Comparison of ENCODE assay signal across 8 mouse cellular contexts in genomic region chr2:93063347-93063746, GRCm38 (mm10). TPM values are rescaled to one million over a fixed set of nuclear protein-coding genes. Genes with fewer than 3 reads are reported as not detected.
A peak's percentile ranks its signal among the peaks of the same experiment; 100 is the strongest.
DNase-seq lines count a peak whose midpoint lies in the region; ATAC-seq and TF ChIP-seq lines count a peak whose summit lies in the region.

No protein-coding gene starts in this region.

- H3K9me3 ChIP-seq in hindbrain, embryonic 10.5 days: no peaks in the 10 kb centered on the region
- H3K9me3 ChIP-seq in hindbrain, embryonic 12.5 days (replicated peaks): no peaks in the 10 kb centered on the region
- no peaks in the 10 kb centered on the region for H3K9me3 ChIP-seq in forebrain, embryonic 12.5 days
- no peaks in the 10 kb centered on the region for H3K9me3 ChIP-seq in midbrain, embryonic 15.5 days

- no peak overlapping the region for H3K4me2 ChIP-seq in hindbrain, embryonic 12.5 days (replicated peaks)
- H3K4me2 ChIP-seq in forebrain, embryonic 12.5 days: no peak overlapping the region
- no peak overlapping the region for H3K4me2 ChIP-seq in midbrain, embryonic 15.5 days

- no peaks in the 10 kb centered on the region for H3K4me1 ChIP-seq in hindbrain, embryonic 10.5 days (replicated peaks)
- no peaks in the 10 kb centered on the region for H3K4me1 ChIP-seq in hindbrain, embryonic 12.5 days
- no peaks in the 10 kb centered on the region for H3K4me1 ChIP-seq in bone marrow macrophage, adult 2 months (ENCODE audit: control insufficient read depth, insufficient read depth, low read length)
- no peaks in the 10 kb centered on the region for H3K4me1 ChIP-seq in forebrain, embryonic 12.5 days
- no peaks in the 10 kb centered on the region for H3K4me1 ChIP-seq in midbrain, embryonic 15.5 days

- H3K27me3 ChIP-seq in hindbrain, embryonic 10.5 days (ENCODE audit: insufficient read depth, poor library complexity, severe bottlenecking): no peaks in the 10 kb centered on the region
- no peaks in the 10 kb centered on the region for H3K27me3 ChIP-seq in hindbrain, embryonic 12.5 days
- H3K27me3 ChIP-seq in forebrain, embryonic 12.5 days: peaks cover 12% of the 10 kb centered on the region; the same call in 1 of the 2 replicates
- no peaks in the 10 kb centered on the region for H3K27me3 ChIP-seq in midbrain, embryonic 15.5 days (replicated peaks)

- H3K9ac ChIP-seq in hindbrain, embryonic 12.5 days: no peak overlapping the region
- H3K9ac ChIP-seq in forebrain, embryonic 12.5 days: no peak overlapping the region
- no peak overlapping the region for H3K9ac ChIP-seq in midbrain, embryonic 15.5 days

- no peak overlapping the region for H3K4me3 ChIP-seq in hindbrain, embryonic 10.5 days
- no peak overlapping the region for H3K4me3 ChIP-seq in hindbrain, embryonic 12.5 days
- no peak overlapping the region for H3K4me3 ChIP-seq in bone marrow macrophage, adult 2 months (ENCODE audit: insufficient read depth, low read length)
- H3K4me3 ChIP-seq in forebrain, embryonic 12.5 days (replicated peaks): no peak overlapping the region
- H3K4me3 ChIP-seq in layer of hippocampus, adult 2 months: no peak overlapping the region
- H3K4me3 ChIP-seq in midbrain, embryonic 15.5 days: no peak overlapping the region

- 23% methylated on average over 2 of the region's 2 CpGs for WGBS in hindbrain, embryonic 10.5 days
- WGBS in hindbrain, embryonic 12.5 days: 13% methylated on average over 2 of the region's 2 CpGs
- 15% methylated on average over 2 of the region's 2 CpGs for WGBS in forebrain, embryonic 12.5 days
- WGBS in midbrain, embryonic 15.5 days: 7% methylated on average over 2 of the region's 2 CpGs

- peak; percentile 48 for TF ChIP-seq CTCF in bone marrow macrophage, adult 2 months (IDR thresholded peaks at IDR 0.05; ENCODE audit: low read depth, low read length)
- peak; percentile 71 for TF ChIP-seq CTCF in layer of hippocampus, adult 2 months (conservative IDR thresholded peaks at IDR 0.05)

- no peak for ATAC-seq in hindbrain, embryonic 12.5 days (ENCODE audit: low FRiP score)
- ATAC-seq in CD4-positive, CD25-positive, alpha-beta regulatory T cell, adult 4 months: peak; percentile 34
- peak; percentile 51; the same call in 1 of the 2 replicates for ATAC-seq in forebrain, embryonic 12.5 days (ENCODE audit: low FRiP score)
- ATAC-seq in midbrain, embryonic 15.5 days (replicated peaks): peak; percentile 55; the same call in 1 of the 2 replicates

- H3K36me3 ChIP-seq in hindbrain, embryonic 10.5 days: no peaks in the 10 kb centered on the region
- no peaks in the 10 kb centered on the region for H3K36me3 ChIP-seq in hindbrain, embryonic 12.5 days
- H3K36me3 ChIP-seq in forebrain, embryonic 12.5 days (replicated peaks): no peaks in the 10 kb centered on the region
- H3K36me3 ChIP-seq in midbrain, embryonic 15.5 days (replicated peaks): no peaks in the 10 kb centered on the region

- H3K27ac ChIP-seq in hindbrain, embryonic 10.5 days: no peak overlapping the region
- no peak overlapping the region for H3K27ac ChIP-seq in hindbrain, embryonic 12.5 days
- no peak overlapping the region for H3K27ac ChIP-seq in bone marrow macrophage, adult 2 months (ENCODE audit: insufficient read depth, low read depth, low read length)
- no peak overlapping the region for H3K27ac ChIP-seq in forebrain, embryonic 12.5 days
- H3K27ac ChIP-seq in layer of hippocampus, adult 2 months: no peak overlapping the region
- H3K27ac ChIP-seq in midbrain, embryonic 15.5 days: no peak overlapping the region

- DNase-seq in hindbrain, embryonic 10.5 days (ENCODE audit: low spot score): peak; percentile 47
- DNase-seq in layer of hippocampus, adult 2 months (ENCODE audit: low spot score in 2 of 2): peak; percentile 35 to 67
- DNase-seq in ovary, adult 18-20 months (ENCODE audit: low spot score): no peak

- TF ChIP-seq POLR2A in bone marrow macrophage, adult 2 months (IDR thresholded peaks at IDR 0.05; ENCODE audit: borderline replicate concordance, low read depth, low read length): no peak

RNA-seq across cellular contexts. Expression of gene Prdm11, which starts 17.4 kb away (rescaled TPM):
- polyA plus RNA-seq in hindbrain, embryonic 10.5 days (2016; fragmentation: Nextera tagmentation; extraction: Ambion mirVana): 2.1 and 2.3 TPM in 2 replicates
- 2.9 and 3.6 TPM in 2 replicates for polyA plus RNA-seq in hindbrain, embryonic 12.5 days (2016; fragmentation: Nextera tagmentation; extraction: Ambion mirVana)
- 1 to 10 TPM; 1.8 to 2.1 TPM for polyA plus RNA-seq in CD4-positive, CD25-positive, alpha-beta regulatory T cell, adult 4 months (2017; shearing (Covaris generic))
- polyA plus RNA-seq in bone marrow macrophage, adult 2 months (2012; ENCODE audit: insufficient read depth, insufficient read length, missing spikeins): 2.1 and 2.9 TPM in 2 replicates
- 1.7 and 2.1 TPM in 2 replicates for polyA plus RNA-seq in forebrain, embryonic 12.5 days (2016; fragmentation: Nextera tagmentation; extraction: Ambion mirVana)
- 10 to 100 TPM; 30.7 to 30.9 TPM for total RNA-seq in layer of hippocampus, adult 2 months (2021)
- 3.5 and 3.7 TPM in 2 replicates for polyA plus RNA-seq in midbrain, embryonic 15.5 days (2015; fragmentation: Nextera tagmentation; extraction: Ambion mirVana)
